10 mouse cellular contexts compared by ENCODE assay signal in the genomic region with DNA sequence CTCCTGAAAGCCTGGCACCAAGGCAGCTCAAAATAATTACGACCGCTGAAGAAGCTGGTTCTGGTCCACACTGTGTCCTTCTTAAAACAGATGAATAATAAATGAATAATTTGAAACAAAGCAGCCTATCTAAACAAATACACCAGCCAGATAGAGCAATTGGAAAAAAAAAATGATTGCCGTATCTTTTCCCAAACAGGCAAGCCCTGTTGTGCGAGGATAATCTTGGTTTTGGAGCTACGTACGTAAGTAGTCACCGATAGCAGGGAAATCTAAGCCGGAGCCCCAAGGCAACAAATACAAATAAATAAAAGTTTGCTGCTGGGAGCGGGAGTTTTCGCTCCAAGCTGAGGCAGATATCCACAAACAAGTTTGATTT. TPM values are rescaled to one million over a fixed set of nuclear protein-coding genes. Genes with fewer than 3 reads are reported as not detected.
DNase-seq lines count a peak whose midpoint lies in the region; ATAC-seq lines count a peak whose summit lies in the region.
"Had no signal": no experiment of that assay in that cellular context is flagged by ENCODE, and none has a peak within 500 bp of the region (broad histone marks: within the 10 kb centered on the region; RNA-seq: fewer than 3 reads in every experiment).

No protein-coding gene starts in this region.

- H3K4me1 ChIP-seq in kidney, embryonic 15.5 days, result peaks cover 18% of the 10 kb centered on the region
- peaks cover 15% of the 10 kb centered on the region for H3K4me1 ChIP-seq in embryonic facial prominence, embryonic 15.5 days
- peaks cover 11% of the 10 kb centered on the region for H3K4me1 ChIP-seq in intestine, embryonic 16.5 days (ENCODE audit: control insufficient read depth, insufficient read depth, low read length)
- H3K4me1 ChIP-seq in midbrain, embryonic 16.5 days (ENCODE audit: control insufficient read depth, insufficient read depth, low read length), result peaks cover 13% of the 10 kb centered on the region; the same call in 1 of the 2 replicates

- DNase-seq in kidney, postnatal 14 days, result no peak
- no peak for DNase-seq in urinary bladder, postnatal 36 days (ENCODE audit: low spot score in 2 of 2)
- no peak for DNase-seq in testis, postnatal 14 days (ENCODE audit: low spot score)
- DNase-seq: cerebellum, adult 8-10 months had no signal

- WGBS in kidney, embryonic 15.5 days, result 21% methylated on average over 10 of the region's 10 CpGs
- WGBS in embryonic facial prominence, embryonic 15.5 days, result 10% methylated on average over 10 of the region's 10 CpGs
- 13% methylated on average over 10 of the region's 10 CpGs for WGBS in intestine, embryonic 16.5 days
- 13% methylated on average over 10 of the region's 10 CpGs for WGBS in midbrain, embryonic 16.5 days

- H3K9ac ChIP-seq in kidney, embryonic 15.5 days, result peak overlapping the region; percentile 40
- H3K9ac ChIP-seq in embryonic facial prominence, embryonic 15.5 days, result no peak overlapping the region
- H3K9ac ChIP-seq in intestine, embryonic 16.5 days (ENCODE audit: low read depth, low read length), result peak overlapping the region; percentile 70
- H3K9ac ChIP-seq in midbrain, embryonic 16.5 days (ENCODE audit: low read depth, low read length), result peak overlapping the region; percentile 60; the same call in 1 of the 2 replicates

- H3K4me2 ChIP-seq in kidney, embryonic 15.5 days, result peak overlapping the region; percentile 79
- peak overlapping the region; percentile 87 for H3K4me2 ChIP-seq in embryonic facial prominence, embryonic 15.5 days (replicated peaks)
- peak overlapping the region; percentile 75 for H3K4me2 ChIP-seq in intestine, embryonic 16.5 days (ENCODE audit: low read depth, low read length)
- H3K4me2 ChIP-seq in midbrain, embryonic 16.5 days (ENCODE audit: low read length), result peak overlapping the region; percentile 93

- H3K36me3 ChIP-seq in kidney, embryonic 15.5 days, result no peaks in the 10 kb centered on the region
- no peaks in the 10 kb centered on the region for H3K36me3 ChIP-seq in embryonic facial prominence, embryonic 15.5 days
- no peaks in the 10 kb centered on the region for H3K36me3 ChIP-seq in intestine, embryonic 16.5 days (ENCODE audit: control insufficient read depth, insufficient read depth, low read length)
- no peaks in the 10 kb centered on the region for H3K36me3 ChIP-seq in midbrain, embryonic 16.5 days (ENCODE audit: control insufficient read depth, insufficient read depth, low read length)
- H3K36me3 ChIP-seq: G1E had no signal

- H3K9me3 ChIP-seq in kidney, embryonic 15.5 days (replicated peaks), result no peaks in the 10 kb centered on the region
- H3K9me3 ChIP-seq in embryonic facial prominence, embryonic 15.5 days (replicated peaks), result no peaks in the 10 kb centered on the region
- no peaks in the 10 kb centered on the region for H3K9me3 ChIP-seq in intestine, embryonic 16.5 days (ENCODE audit: control insufficient read depth, low read length)
- no peaks in the 10 kb centered on the region for H3K9me3 ChIP-seq in midbrain, embryonic 16.5 days (replicated peaks; ENCODE audit: control insufficient read depth, low read length, poor library complexity, severe bottlenecking)
- H3K9me3 ChIP-seq: G1E had no signal

- no peak for ATAC-seq in kidney, embryonic 15.5 days (replicated peaks; ENCODE audit: low FRiP score)
- ATAC-seq in embryonic facial prominence, embryonic 15.5 days (ENCODE audit: insufficient number of reproducible peaks, low FRiP score, low TSS enrichment, low read depth), result no peak
- ATAC-seq in intestine, embryonic 16.5 days, result no peak; the same call in 1 of the 2 replicates
- 0 out of 2 replicates have a peak, but pooled peaks have one; percentile 8 for ATAC-seq in midbrain, embryonic 16.5 days
- no peak for ATAC-seq in monocyte, adult 5-6 weeks (replicated peaks; ENCODE audit: insufficient number of reproducible peaks, low FRiP score, low TSS enrichment, poor library complexity, severe bottlenecking)

- peak overlapping the region; percentile 48 for H3K4me3 ChIP-seq in kidney, embryonic 15.5 days (replicated peaks)
- H3K4me3 ChIP-seq in embryonic facial prominence, embryonic 15.5 days (replicated peaks), result peak overlapping the region; percentile 45
- H3K4me3 ChIP-seq in intestine, embryonic 16.5 days (ENCODE audit: low read length), result peak overlapping the region; percentile 59
- H3K4me3 ChIP-seq in midbrain, embryonic 16.5 days (ENCODE audit: low read depth, low read length), result peak overlapping the region; percentile 46

- H3K27me3 ChIP-seq in kidney, embryonic 15.5 days, result peaks cover 32% of the 10 kb centered on the region
- peaks cover 22% of the 10 kb centered on the region for H3K27me3 ChIP-seq in embryonic facial prominence, embryonic 15.5 days
- H3K27me3 ChIP-seq in intestine, embryonic 16.5 days (replicated peaks; ENCODE audit: control insufficient read depth, insufficient read depth, low read length), result peaks cover 6% of the 10 kb centered on the region; the same call in 1 of the 2 replicates
- peaks cover 4% of the 10 kb centered on the region; the same call in 1 of the 2 replicates for H3K27me3 ChIP-seq in midbrain, embryonic 16.5 days (ENCODE audit: control insufficient read depth, insufficient read depth, low read depth, low read length)

- H3K27ac ChIP-seq in kidney, embryonic 15.5 days, result no peak overlapping the region
- H3K27ac ChIP-seq in embryonic facial prominence, embryonic 15.5 days (replicated peaks), result no peak overlapping the region
- no peak overlapping the region for H3K27ac ChIP-seq in intestine, embryonic 16.5 days (ENCODE audit: low read length)
- no peak overlapping the region for H3K27ac ChIP-seq in midbrain, embryonic 16.5 days (ENCODE audit: low read length)

RNA-seq across cellular contexts. Expression of a gene that starts 0.8 kb away (rescaled TPM):
- 14.9 and 19.9 TPM in 2 replicates for polyA plus RNA-seq in kidney, embryonic 15.5 days (2015; fragmentation: Nextera tagmentation; extraction: Ambion mirVana)
- 4.8 and 5.7 TPM in 2 replicates for polyA plus RNA-seq in embryonic facial prominence, embryonic 15.5 days (2015; fragmentation: Nextera tagmentation; extraction: Ambion mirVana)
- polyA plus RNA-seq in intestine, embryonic 16.5 days (2015; fragmentation: Nextera tagmentation; extraction: Ambion mirVana), result 67.5 and 79.3 TPM in 2 replicates
- polyA plus RNA-seq in midbrain, embryonic 16.5 days (2015; fragmentation: Nextera tagmentation; extraction: Ambion mirVana), result not detected in 2 replicates
- 0.39 to 0.57 TPM (median 0.43 TPM) in 3 replicates for total RNA-seq in monocyte, adult 5-6 weeks (2017)
- polyA plus RNA-seq: G1E had no signal
